Mouse (Mus musculus) layer of hippocampus, adult 9-10 months (tissue): ENCODE results near the gene Hist3h2ba.

Experiments used
- DNase-seq: peaks from one replicate; pipeline ENCODE4 v3.0.0; 2022; ENCODE audit warnings: low spot score

Gene Hist3h2ba

GRCm38 (mm10) chr11:58948542-58949479 is at the start of gene Hist3h2ba:
Hist3h2ba (plus strand) TSS chr11:58948920.
- peak; percentile 91 for DNase-seq

GRCm38 (mm10) chr11:58901080-58901479 is 47.6 kb upstream of the Hist3h2ba start:
- no peak for DNase-seq

GRCm38 (mm10) chr11:58903511-58904409 is 45.0 kb upstream of the Hist3h2ba start, which contains the start of gene Zfp39:
Zfp39 (minus strand) TSS chr11:58904225.
- peak; percentile 91 for DNase-seq

- DNase-seq, result no peak
Observed at GRCm38 (mm10) chr11:58904410-58904718, 44.4 kb upstream of the Hist3h2ba start.

- DNase-seq, result no peak
Observed at GRCm38 (mm10) chr11:58904838-58905237, 43.9 kb upstream of the Hist3h2ba start.

GRCm38 (mm10) chr11:58913776-58914175 is 34.9 kb upstream of the Hist3h2ba start:
- DNase-seq, result no peak

- no peak for DNase-seq
Observed at GRCm38 (mm10) chr11:58914461-58915028, 34.2 kb upstream of the Hist3h2ba start.

GRCm38 (mm10) chr11:58916879-58917744 is 31.6 kb upstream of the Hist3h2ba start:
- no peak for DNase-seq

- DNase-seq, result no peak
Observed at GRCm38 (mm10) chr11:58917745-58918366, 30.9 kb upstream of the Hist3h2ba start, which contains the start of gene Btnl10. Btnl10 (plus strand) TSS chr11:58917908.

GRCm38 (mm10) chr11:58918759-58919158 is 30.0 kb upstream of the Hist3h2ba start:
- DNase-seq, result no peak

GRCm38 (mm10) chr11:58922420-58922819 is 26.3 kb upstream of the Hist3h2ba start:
- DNase-seq, result no peak

GRCm38 (mm10) chr11:58926651-58927050 is 22.1 kb upstream of the Hist3h2ba start:
- DNase-seq, result no peak

GRCm38 (mm10) chr11:58927053-58927452 is 21.7 kb upstream of the Hist3h2ba start:
- no peak for DNase-seq

- no peak for DNase-seq
Observed at GRCm38 (mm10) chr11:58927790-58928651, 20.7 kb upstream of the Hist3h2ba start.

- no peak for DNase-seq
Observed at GRCm38 (mm10) chr11:58929055-58929454, 19.7 kb upstream of the Hist3h2ba start.

- no peak for DNase-seq
Observed at GRCm38 (mm10) chr11:58929641-58930040, 19.1 kb upstream of the Hist3h2ba start.

GRCm38 (mm10) chr11:58930254-58930653 is 18.5 kb upstream of the Hist3h2ba start:
- no peak for DNase-seq

- no peak for DNase-seq
Observed at GRCm38 (mm10) chr11:58931576-58931975, 17.1 kb upstream of the Hist3h2ba start.

GRCm38 (mm10) chr11:58937909-58938308 is 10.8 kb upstream of the Hist3h2ba start:
- DNase-seq, result no peak
